Mouse (Mus musculus) intestine, postnatal 0 days (tissue): ENCODE results near the gene Spata13. TPM values are rescaled to one million over a fixed set of nuclear protein-coding genes. Genes with fewer than 3 reads are reported as not detected.

Experiments
- ATAC-seq: fragments of 200-750 bp; cut with Nextera tagmentation; 2 replicates; pipeline ENCODE4 v1.8.0; 2017; ENCODE audit warnings: mild to moderate bottlenecking, moderate TSS enrichment, moderate library complexity
- H3K27ac ChIP-seq: fragments of 300-500 bp; sonication (generic); 2 replicates; pipeline ENCODE4 v1.5.1; 2014; ENCODE audit warnings: mild to moderate bottlenecking, low read depth, low read length, moderate library complexity
- H3K27me3 ChIP-seq: fragments of 300-500 bp; sonication (generic); replicated peaks from 2 replicates; pipeline ENCODE4 v1.6.1; 2014; ENCODE audit warnings: low read length, mixed read lengths; ENCODE audit not compliant: control insufficient read depth, insufficient read depth
- H3K36me3 ChIP-seq: fragments of 300-500 bp; sonication (generic); 2 replicates; pipeline ENCODE4 v1.6.1; 2014; ENCODE audit warnings: mild to moderate bottlenecking, moderate library complexity; ENCODE audit not compliant: control insufficient read depth, insufficient read depth
- H3K4me1 ChIP-seq: fragments of 300-500 bp; sonication (generic); replicated peaks from 2 replicates; pipeline ENCODE4 v1.6.1; 2014; ENCODE audit warnings: antibody characterized with exemption, low read length, mixed read lengths; ENCODE audit not compliant: control insufficient read depth, insufficient read depth
- H3K4me2 ChIP-seq: fragments of 300-500 bp; sonication (generic); replicated peaks from 2 replicates; pipeline ENCODE4 v1.6.1; 2014; ENCODE audit warnings: low read depth, mild to moderate bottlenecking, moderate library complexity
- H3K4me3 ChIP-seq: fragments of 300-500 bp; sonication (generic); 2 replicates; pipeline ENCODE4 v1.5.1; 2014; ENCODE audit warnings: low read depth, low read length
- H3K9ac ChIP-seq: fragments of 300-500 bp; sonication (generic); 2 replicates; pipeline ENCODE4 v1.6.1; 2014; ENCODE audit warnings: mild to moderate bottlenecking, low read depth, low read length
- H3K9me3 ChIP-seq: fragments of 300-500 bp; sonication (generic); 2 replicates; pipeline ENCODE4 v1.6.1; 2016; ENCODE audit warnings: mixed run types; ENCODE audit not compliant: control insufficient read depth
- CTCF ChIP-seq: sonication (generic); IDR thresholded peaks from 2 replicates; pipeline ENCODE4 v1.5.1; 2016; ENCODE audit warnings: low read depth, mild to moderate bottlenecking, control low read depth, antibody characterized with exemption, moderate library complexity
- WGBS: fragments of 180-500 bp; shearing (Covaris S2); extraction: QIAGEN DNeasy Blood & Tissue Kit; methylation state at CpG from one replicate; pipeline ENCODE4 v1.1.7; 2014; 5-methylcytosine and 5-hydroxymethylcytosine counted together
- polyA plus RNA-seq: library from polyadenylated mRNA; unstranded; fragments of >200 nt; fragmentation: Nextera tagmentation; extraction: Ambion mirVana; gene quantifications from 2 replicates; pipeline ENCODE4 v1.2.1, GENCODE M21; 2015

Gene Spata13
- polyA plus RNA-seq, 1 experiment from 2014 or later = 10.2 TPM

GRCm38 (mm10) chr14:60756271-60756670 lies 122.5 kb downstream of the Spata13 start:
- Histone ChIP-seq H3K27me3 (no peaks in the 10 kb centered on the region), H3K4me3 (no peak overlapping the region), H3K4me2 (no peak overlapping the region), H3K4me1 (no peaks in the 10 kb centered on the region), H3K27ac (no peak overlapping the region), H3K36me3 (peaks cover 66% of the 10 kb centered on the region), H3K9ac (no peak overlapping the region), H3K9me3 (no peaks in the 10 kb centered on the region)
- TF ChIP-seq CTCF = no peak
- 77% methylated on average over 15 of the region's 15 CpGs for WGBS
- ATAC-seq = no peak

GRCm38 (mm10) chr14:60757265-60757664 lies 123.5 kb downstream of the Spata13 start:
- H3K36me3 ChIP-seq = peaks cover 66% of the 10 kb centered on the region
- H3K27me3 ChIP-seq = no peaks in the 10 kb centered on the region
- TF ChIP-seq CTCF = no peak

GRCm38 (mm10) chr14:60757722-60758121 lies 123.9 kb downstream of the Spata13 start:
- Histone ChIP-seq H3K27ac (no peak overlapping the region), H3K9me3 (no peaks in the 10 kb centered on the region), H3K4me2 (no peak overlapping the region), H3K36me3 (peaks cover 71% of the 10 kb centered on the region), H3K9ac (no peak overlapping the region), H3K4me1 (no peaks in the 10 kb centered on the region), H3K27me3 (no peaks in the 10 kb centered on the region), H3K4me3 (no peak overlapping the region)
- ATAC-seq = no peak
- 89% methylated on average over 7 of the region's 7 CpGs for WGBS
- no peak for TF ChIP-seq CTCF

More at GRCm38 (mm10) chr14:60757265-60757664, 123.5 kb downstream of the Spata13 start:
- ATAC-seq = no peak
- H3K9me3 ChIP-seq = no peaks in the 10 kb centered on the region
- WGBS = 94% methylated on average over 8 of the region's 8 CpGs
- no peak overlapping the region for H3K27ac ChIP-seq
- no peak overlapping the region for H3K4me3 ChIP-seq
- H3K9ac ChIP-seq = no peak overlapping the region
- no peaks in the 10 kb centered on the region for H3K4me1 ChIP-seq
- no peak overlapping the region for H3K4me2 ChIP-seq

- peak; percentile 75 for ATAC-seq
Observed at GRCm38 (mm10) chr14:60759097-60759496, 125.3 kb downstream of the Spata13 start.

DNA sequence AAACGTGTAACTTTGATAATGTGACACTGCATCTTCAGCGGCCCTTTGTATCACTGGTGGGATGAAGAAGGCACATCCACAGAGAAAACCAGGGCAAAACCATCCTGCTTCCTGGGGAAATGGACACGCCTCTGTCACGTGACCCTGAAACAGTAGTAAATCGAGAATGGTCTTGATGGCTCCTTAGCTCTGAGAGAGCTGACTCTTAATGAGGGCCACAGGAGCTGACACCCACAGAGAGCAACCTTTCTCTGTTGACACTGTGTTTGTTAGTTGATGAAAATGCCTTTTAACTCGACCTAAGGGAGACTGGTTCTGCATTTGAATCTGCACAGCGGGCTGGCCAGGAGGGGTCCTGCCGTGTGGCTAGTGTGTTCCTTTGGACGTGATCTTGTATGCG lies 128.0 kb downstream of the Spata13 start:
- Histone ChIP-seq H3K27ac (no peak overlapping the region), H3K27me3 (no peaks in the 10 kb centered on the region), H3K36me3 (peaks cover 51% of the 10 kb centered on the region), H3K9me3 (no peaks in the 10 kb centered on the region), H3K4me2 (no peak overlapping the region), H3K9ac (no peak overlapping the region), H3K4me3 (no peak overlapping the region), H3K4me1 (no peaks in the 10 kb centered on the region)
- TF ChIP-seq CTCF = no peak
- 77% methylated on average over 10 of the region's 10 CpGs for WGBS
- ATAC-seq = no peak

More at GRCm38 (mm10) chr14:60759097-60759496, 125.3 kb downstream of the Spata13 start:
- 58% methylated on average over 8 of the region's 8 CpGs for WGBS
- no peak overlapping the region for H3K4me2 ChIP-seq
- H3K4me3 ChIP-seq = no peak overlapping the region
- peak overlapping the region; percentile 11; the same call in 1 of the 2 replicates for H3K27ac ChIP-seq
- H3K9ac ChIP-seq = no peak overlapping the region
- H3K9me3 ChIP-seq = no peaks in the 10 kb centered on the region
- peaks cover 70% of the 10 kb centered on the region for H3K36me3 ChIP-seq
- H3K27me3 ChIP-seq = no peaks in the 10 kb centered on the region
- no peak for TF ChIP-seq CTCF
- no peaks in the 10 kb centered on the region for H3K4me1 ChIP-seq

DNA sequence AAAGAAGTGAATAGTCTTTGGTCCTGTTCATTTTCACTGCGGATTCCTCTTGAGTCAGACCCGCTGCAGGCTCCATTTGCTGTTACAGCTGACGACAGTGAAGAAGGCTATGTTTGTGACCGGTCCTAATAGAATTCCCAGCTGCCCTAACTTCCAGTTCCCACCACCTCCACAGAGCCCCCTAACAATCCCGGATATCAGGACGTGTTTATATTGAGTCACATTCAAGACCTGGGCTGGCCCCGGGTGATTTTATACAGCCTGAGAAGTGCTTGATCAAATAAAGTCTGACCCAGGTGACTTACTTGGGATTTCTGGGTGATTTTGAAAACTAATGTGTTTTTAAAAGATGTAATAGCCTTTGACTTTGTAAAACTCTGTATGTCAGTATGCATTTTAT lies 129.0 kb downstream of the Spata13 start:
- Histone ChIP-seq H3K9ac (no peak overlapping the region), H3K4me2 (no peak overlapping the region), H3K36me3 (peaks cover 44% of the 10 kb centered on the region), H3K9me3 (no peaks in the 10 kb centered on the region), H3K4me1 (no peaks in the 10 kb centered on the region), H3K4me3 (no peak overlapping the region), H3K27ac (no peak overlapping the region), H3K27me3 (no peaks in the 10 kb centered on the region)
- no peak for ATAC-seq
- no peak for TF ChIP-seq CTCF
- WGBS = 47% methylated on average over 7 of the region's 7 CpGs

GRCm38 (mm10) chr14:60763746-60764145 lies 129.9 kb downstream of the Spata13 start:
- no peak overlapping the region for H3K27ac ChIP-seq
- no peak for TF ChIP-seq CTCF
- WGBS = 86% methylated on average over 5 of the region's 5 CpGs
- peaks cover 34% of the 10 kb centered on the region for H3K36me3 ChIP-seq
- no peaks in the 10 kb centered on the region for H3K9me3 ChIP-seq
- no peak overlapping the region for H3K4me3 ChIP-seq
- H3K27me3 ChIP-seq = no peaks in the 10 kb centered on the region
- no peaks in the 10 kb centered on the region for H3K4me1 ChIP-seq
- H3K4me2 ChIP-seq = no peak overlapping the region
- ATAC-seq = no peak
- H3K9ac ChIP-seq = no peak overlapping the region
